Mouse (Mus musculus): ENCODE results near the gene Sema6c.

GRCm38 (mm10) chr3:95213609-95213975, 53.3 kb downstream of the Sema6c start:
- no peak for TF ChIP-seq CTCF (IDR thresholded peaks at IDR 0.05; ENCODE audit: low read depth)
- no peak for TF ChIP-seq EP300 (optimal IDR thresholded peaks at IDR 0.05)

Measured in stomach, postnatal 0 days (tissue).